Mouse (Mus musculus) olfactory bulb, adult 2 months (tissue): ENCODE measurements around the gene Olfr513. TPM values are rescaled to one million over a fixed set of nuclear protein-coding genes. Genes with fewer than 3 reads are reported as not detected.

Source experiments
- H3K27ac ChIP-seq: fragments of 200-500 bp; 2 replicates; pipeline ENCODE4 v1.5.1; 2012; ENCODE audit warnings: low read depth, low read length; ENCODE audit not compliant: insufficient read depth
- H3K4me1 ChIP-seq: fragments of 200-500 bp; 2 replicates; pipeline ENCODE4 v1.6.1; 2012; ENCODE audit warnings: low read length; ENCODE audit not compliant: control insufficient read depth, insufficient read depth
- H3K4me3 ChIP-seq: fragments of 200-500 bp; 2 replicates; pipeline ENCODE4 v1.5.1; 2012; ENCODE audit warnings: mild to moderate bottlenecking, low read depth, low read length, moderate library complexity; ENCODE audit not compliant: insufficient read depth
- CTCF ChIP-seq: fragments of 200-500 bp; IDR thresholded peaks from 2 replicates; pipeline ENCODE4 v1.5.1; 2012; ENCODE audit warnings: low read depth, mild to moderate bottlenecking, low read length, moderate library complexity; ENCODE audit not compliant: insufficient read depth
- POLR2A ChIP-seq: fragments of 200-500 bp; IDR thresholded peaks from 2 replicates; pipeline ENCODE4 v1.6.1; 2012; ENCODE audit warnings: mild to moderate bottlenecking, low read depth, low read length, moderate library complexity; ENCODE audit not compliant: insufficient read depth
- WGBS: fragments of 180-500 bp; shearing (Covaris S2); methylation state at CpG from one replicate; pipeline ENCODE4 v1.1.7; 2018; 5-methylcytosine and 5-hydroxymethylcytosine counted together
- polyA plus RNA-seq: library from polyadenylated mRNA; stranded (reverse); fragments of >200 nt; gene quantifications from 2 replicates; pipeline ENCODE4 v1.2.4, GENCODE M21; 2012; ENCODE audit warnings: low replicate concordance; ENCODE audit not compliant: missing spikeins, insufficient read depth, insufficient read length

Gene Olfr513
- polyA plus RNA-seq: not detected in 2 replicates

DNA sequence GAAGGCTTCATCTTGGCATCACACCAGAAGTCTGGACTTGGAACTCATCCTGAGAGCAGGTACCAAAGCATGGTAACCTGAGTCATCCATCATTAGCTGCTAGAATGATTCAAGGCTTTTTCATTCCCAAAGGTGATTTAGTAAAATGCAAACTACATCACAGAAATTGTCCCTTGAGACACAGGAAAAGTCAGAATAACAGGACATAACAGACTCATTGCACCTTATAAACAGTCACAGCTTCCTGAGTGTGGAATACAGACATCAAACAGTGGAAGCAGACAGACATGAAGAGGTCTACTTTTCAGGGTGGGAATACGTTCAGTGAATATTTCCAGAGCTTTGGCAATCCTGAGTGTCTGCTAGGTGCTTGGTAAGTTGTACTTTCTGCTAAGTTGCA is at the start of gene Olfr513:
Olfr513 (plus strand) TSS at position 301 of the 400 bp plus-strand sequence.
- TF ChIP-seq CTCF (no peak), POLR2A (no peak)
- Histone ChIP-seq H3K27ac (no peak within 1 kb of the TSS), H3K4me1 (no peaks in the 10 kb centered on the region), H3K4me3 (no peak within 1 kb of the TSS)
- WGBS: 75% methylated on average over 1 of the region's 1 CpGs

GRCm38 (mm10) chr7:108713020-108713419 is 37.8 kb upstream of the Olfr513 start, which contains the start of gene Olfr512:
TSS of gene Olfr512 (plus strand) at chr7:108713320.
- Histone ChIP-seq H3K27ac (no peak within 1 kb of the TSS), H3K4me1 (no peaks in the 10 kb centered on the region), H3K4me3 (no peak within 1 kb of the TSS)
- TF ChIP-seq POLR2A: no peak
- no peak for TF ChIP-seq CTCF

GRCm38 (mm10) chr7:108760411-108760810 is 9.6 kb downstream of the Olfr513 start:
- Histone ChIP-seq H3K4me1 (no peaks in the 10 kb centered on the region), H3K4me3 (no peak overlapping the region), H3K27ac (no peak overlapping the region)
- TF ChIP-seq CTCF: no peak
- no peak for TF ChIP-seq POLR2A
- 30% methylated on average over 3 of the region's 3 CpGs for WGBS

GRCm38 (mm10) chr7:108797205-108797933 is 46.6 kb downstream of the Olfr513 start:
- Histone ChIP-seq H3K4me3 (no peak overlapping the region), H3K27ac (no peak overlapping the region), H3K4me1 (no peaks in the 10 kb centered on the region)
- TF ChIP-seq POLR2A (no peak), CTCF (no peak)
- WGBS: 26% methylated on average over 1 of the region's 1 CpGs

Other genes starting within 250 kb of the Olfr513 start
- gene Olfr502, start 225.9 kb upstream of the Olfr513 start, polyA plus RNA-seq: not detected in 2 replicates
- gene Olfr503, start 206.4 kb upstream of the Olfr513 start, polyA plus RNA-seq: not detected in 2 replicates
- gene Olfr504, start 185.2 kb upstream of the Olfr513 start, polyA plus RNA-seq: not detected in 2 replicates
- not detected in 2 replicates for gene Olfr506, start 140.2 kb upstream of the Olfr513 start, polyA plus RNA-seq
- not detected in 2 replicates for gene Olfr507, start 129.2 kb upstream of the Olfr513 start, polyA plus RNA-seq
- not detected in 2 replicates for gene Olfr508, start 121.0 kb upstream of the Olfr513 start, polyA plus RNA-seq
- not detected in 2 replicates for gene Olfr509, start 99.1 kb upstream of the Olfr513 start, polyA plus RNA-seq
- gene Olfr510, start 84.6 kb upstream of the Olfr513 start, polyA plus RNA-seq: not detected in 2 replicates
- gene Olfr512, start 37.7 kb upstream of the Olfr513 start, polyA plus RNA-seq: not detected in 2 replicates
- gene Olfr514, start 75.0 kb downstream of the Olfr513 start, polyA plus RNA-seq: not detected in 2 replicates
- gene Olfr516, start 99.6 kb downstream of the Olfr513 start, polyA plus RNA-seq: not detected in 2 replicates
- not detected in 2 replicates for gene Olfr517, start 121.4 kb downstream of the Olfr513 start, polyA plus RNA-seq
- gene Olfr518, start 134.0 kb downstream of the Olfr513 start, polyA plus RNA-seq: not detected in 2 replicates
- not detected in 2 replicates for gene Olfr519, start 143.4 kb downstream of the Olfr513 start, polyA plus RNA-seq
- gene Nlrp10, start 179.2 kb downstream of the Olfr513 start, polyA plus RNA-seq: not detected in 2 replicates
- 125 TPM in 1 of 2 replicates, not detected in the other for gene Eif3f, start 183.4 kb downstream of the Olfr513 start, polyA plus RNA-seq
- gene Tub, start 199.4 kb downstream of the Olfr513 start, polyA plus RNA-seq: not detected in 2 replicates